Mouse (Mus musculus) lung, postnatal 4 days (tissue): ENCODE measurements around the gene Itgb8.

Source experiments
- DNase-seq, 2 experiments: peaks; one replicate each; pipeline ENCODE4 v3.0.0; 2021

Gene Itgb8

GRCm38 (mm10) chr12:119206711-119207463 is 31.7 kb downstream of the Itgb8 start:
- DNase-seq: no peak

- DNase-seq: no peak
These were observed 34.2 kb downstream of the Itgb8 start for GRCm38 (mm10) chr12:119204411-119204810.

- DNase-seq: no peak
These were observed 35.8 kb downstream of the Itgb8 start for GRCm38 (mm10) chr12:119202766-119203165.

- DNase-seq: no peak
These were observed 43.5 kb downstream of the Itgb8 start for GRCm38 (mm10) chr12:119195145-119195544.

- DNase-seq: peak in 1 of 2 experiments; percentile 38
These were observed 48.8 kb downstream of the Itgb8 start for GRCm38 (mm10) chr12:119189814-119190213.

- DNase-seq: no peak
These were observed 53.2 kb downstream of the Itgb8 start for GRCm38 (mm10) chr12:119185441-119185840.

GRCm38 (mm10) chr12:119182215-119182924 is 56.2 kb downstream of the Itgb8 start:
- no peak for DNase-seq

- DNase-seq: no peak
These were observed 62.6 kb downstream of the Itgb8 start for GRCm38 (mm10) chr12:119176017-119176416.

- no peak for DNase-seq
These were observed 68.6 kb downstream of the Itgb8 start for GRCm38 (mm10) chr12:119169828-119170539.

- DNase-seq: peak in 1 of 2 experiments; percentile 20
These were observed 69.5 kb downstream of the Itgb8 start for GRCm38 (mm10) chr12:119169143-119169542.

GRCm38 (mm10) chr12:119165115-119165514 is 73.5 kb downstream of the Itgb8 start:
- DNase-seq: no peak

GRCm38 (mm10) chr12:119164672-119165071 is 73.9 kb downstream of the Itgb8 start:
- DNase-seq: no peak

- DNase-seq: no peak
These were observed 74.4 kb downstream of the Itgb8 start for GRCm38 (mm10) chr12:119164176-119164575.

GRCm38 (mm10) chr12:119160786-119161185 is 77.8 kb downstream of the Itgb8 start:
- no peak for DNase-seq

GRCm38 (mm10) chr12:119159254-119159933 is 79.2 kb downstream of the Itgb8 start:
- no peak for DNase-seq

- DNase-seq: no peak
These were observed 80.9 kb downstream of the Itgb8 start for GRCm38 (mm10) chr12:119157686-119158085.

- DNase-seq: no peak
These were observed 81.5 kb downstream of the Itgb8 start for GRCm38 (mm10) chr12:119157068-119157467.

GRCm38 (mm10) chr12:119155566-119155965 is 83.0 kb downstream of the Itgb8 start:
- peak; percentile 23 to 52 for DNase-seq

GRCm38 (mm10) chr12:119150956-119151355 is 87.6 kb downstream of the Itgb8 start:
- no peak for DNase-seq

GRCm38 (mm10) chr12:119147753-119148152 is 90.8 kb downstream of the Itgb8 start:
- no peak for DNase-seq

- DNase-seq: no peak
These were observed 92.6 kb downstream of the Itgb8 start for GRCm38 (mm10) chr12:119146031-119146430.

- no peak for DNase-seq
These were observed 100.7 kb downstream of the Itgb8 start for GRCm38 (mm10) chr12:119137946-119138345.
